In genomic region chr2:136891068-136891950, GRCm38 (mm10) we compare ENCODE assay signal across 1 mouse cellular context.
TF ChIP-seq lines count a peak whose summit lies in the region.

Gene Slx4ip (plus strand): TSS chr2:136891218.
Gene AL731706.1 (minus strand): TSS chr2:136891389.
Gene Mkks (minus strand): TSS chr2:136891389.

TF ChIP-seq in MEL, 35 proteins besides CTCF, POLR2A, EP300 and RAD21 (continued from another document):
- TF ChIP-seq KAT2A (conservative IDR thresholded peaks at IDR 0.05; ENCODE audit: low read depth, low read length) (peak; percentile 75), MYB (IDR thresholded peaks at IDR 0.05; ENCODE audit: low read depth, low read length) (no peak), MAFK (IDR thresholded peaks at IDR 0.05; ENCODE audit: borderline replicate concordance, low read depth, low read length) (no peak), BHLHE40 (IDR thresholded peaks at IDR 0.05; ENCODE audit: borderline replicate concordance, low read depth, low read length) (no peak), GATA1 (IDR thresholded peaks at IDR 0.05; ENCODE audit: low read depth, low read length) (no peak), SMC3 (IDR thresholded peaks at IDR 0.05; ENCODE audit: low read depth, low read length) (no peak), ZC3H11A (IDR thresholded peaks at IDR 0.05; ENCODE audit: low read depth, low read length) (no peak), ZKSCAN1 (IDR thresholded peaks at IDR 0.05; ENCODE audit: low read depth, low read length) (no peak), UBTF (IDR thresholded peaks at IDR 0.05; ENCODE audit: borderline replicate concordance, insufficient read depth, low read depth, low read length) (no peak), POLR2AphosphoS2 (IDR thresholded peaks at IDR 0.05; ENCODE audit: low read length) (peak; percentile 75), USF2 (IDR thresholded peaks at IDR 0.05; ENCODE audit: borderline replicate concordance in 1 of 2, insufficient read depth in 1 of 2, low read depth in 1 of 2, low read length in 2 of 2) (no peak), MEF2A (IDR thresholded peaks at IDR 0.05; ENCODE audit: extremely low read depth, insufficient replicate concordance, low read depth, low read length, poor library complexity, severe bottlenecking) (no peak), JUND (IDR thresholded peaks at IDR 0.05; ENCODE audit: low read depth, low read length) (no peak), NELFE (IDR thresholded peaks at IDR 0.05; ENCODE audit: low read depth, low read length) (peak; percentile 92)
TF ChIP-seq in MEL: peak in this region for 15.
